Mouse (Mus musculus) brain, adult 10 weeks (tissue): Measurements from ENCODE around the gene Pdcd2l. TPM values are rescaled to one million over a fixed set of nuclear protein-coding genes. Genes with fewer than 3 reads are reported as not detected.

Experiments used
- polyA plus RNA-seq: library from polyadenylated mRNA; stranded (reverse); fragments of 350-450 nt; fragmentation: Illumina TruSeq; extraction: RNeasy Lipid Tissue Mini Kit (QIAGEN cat#74804); gene quantifications from one replicate; pipeline ENCODE4 v1.2.3, GENCODE M21; 2015; ENCODE audit warnings: low read depth, low replicate concordance

Pdcd2l gene
- polyA plus RNA-seq, result 33.6 TPM

DNA sequence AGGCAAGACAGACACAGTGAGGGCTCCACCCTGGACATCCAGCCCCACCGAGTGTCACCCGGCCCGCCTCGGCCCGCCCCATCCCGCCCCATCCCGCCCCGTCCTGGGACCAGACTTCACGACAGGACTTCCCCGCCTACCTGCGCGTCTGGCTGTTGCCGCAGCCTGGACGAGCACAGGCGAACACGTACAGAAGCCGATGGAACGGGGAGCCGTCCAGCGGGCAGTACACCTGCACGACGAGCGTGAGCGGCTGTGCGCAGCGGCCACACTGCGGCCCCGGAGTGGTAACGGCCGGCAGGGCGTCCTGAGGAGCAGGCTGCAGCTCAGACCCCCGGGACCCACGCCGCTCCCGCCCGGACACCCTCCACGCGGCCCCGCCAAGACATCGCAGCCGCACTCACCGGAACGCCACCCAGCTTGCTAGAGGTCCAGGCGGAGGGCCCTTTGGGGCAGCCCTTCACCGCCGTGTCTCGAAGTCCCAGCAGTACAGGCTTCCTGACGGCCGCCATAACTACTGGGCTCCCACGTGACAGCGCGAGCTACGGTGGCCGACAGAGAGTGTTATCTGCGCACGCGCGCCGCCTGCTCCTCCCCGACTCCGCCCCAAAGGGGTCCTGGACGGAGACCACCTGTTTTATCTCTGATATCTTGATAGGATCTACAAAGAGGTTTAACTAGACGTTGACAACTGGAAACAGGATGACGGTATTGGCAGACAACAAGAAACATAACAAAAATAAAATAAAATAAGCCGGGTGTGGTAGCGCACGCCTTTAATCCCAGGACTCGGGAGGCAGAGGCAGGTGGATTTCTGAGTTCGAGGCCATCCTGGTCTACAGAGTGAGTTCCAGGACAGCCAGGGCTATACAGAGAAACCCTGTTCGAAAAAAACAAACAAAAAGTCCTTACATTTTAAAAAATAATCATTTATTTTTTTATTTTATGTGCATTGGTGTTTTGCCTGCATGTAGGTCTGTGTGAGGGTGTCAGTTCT, at the start of gene Pdcd2l:
Gene Pdcd2l, minus strand, starts transcription at position 530 of the 997 bp plus-strand sequence.

DNA sequence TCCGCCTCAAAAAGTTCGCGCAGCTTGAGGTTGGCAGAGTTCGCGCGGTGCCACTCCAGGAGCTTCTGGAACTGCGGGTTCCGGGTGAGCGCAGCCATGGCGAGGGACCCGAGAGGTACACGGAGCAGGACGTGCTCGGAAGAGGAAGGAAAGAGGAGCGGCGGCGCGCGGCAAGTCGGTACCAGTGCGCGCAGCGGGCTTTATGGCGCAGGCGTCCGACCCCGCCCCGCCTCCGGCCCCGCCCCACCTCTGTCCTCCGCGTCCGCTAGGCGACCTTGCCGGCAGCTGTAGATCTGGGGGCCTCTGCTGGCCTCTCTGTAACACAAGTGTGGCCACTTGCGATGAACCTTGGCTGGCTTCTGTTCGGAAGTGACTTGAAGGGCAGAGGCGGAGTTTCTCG, 33.7 kb upstream of the Pdcd2l start, which contains the start of gene Gpi1:
Gene Gpi1, minus strand, starts transcription at position 221 of the 400 bp plus-strand sequence.

GRCm38 (mm10) chr7:34169454-34169853, 27.0 kb downstream of the Pdcd2l start, which contains the start of gene Uba2:
TSS of gene Uba2 (minus strand) at chr7:34169599.

Other genes with a start within 250 kb of the Pdcd2l start
- not detected for gene Scgb2b27, start 182.7 kb downstream of the Pdcd2l start, polyA plus RNA-seq
- gene Scgb1b27, start 175.2 kb downstream of the Pdcd2l start, polyA plus RNA-seq, result not detected
- gene Scgb1b30, start 101.2 kb downstream of the Pdcd2l start, polyA plus RNA-seq, result not detected
- gene Wtip, start 63.4 kb downstream of the Pdcd2l start, polyA plus RNA-seq, result 9.7 TPM
- gene Uba2, start 27.1 kb downstream of the Pdcd2l start, polyA plus RNA-seq, result 122 TPM
- 641 TPM for gene Gpi1, start 33.7 kb upstream of the Pdcd2l start, polyA plus RNA-seq
- not detected for gene Gm6096, start 54.4 kb upstream of the Pdcd2l start, polyA plus RNA-seq
- gene 4931406P16Rik, start 116.9 kb upstream of the Pdcd2l start, polyA plus RNA-seq, result 25.7 TPM
- 64.7 TPM for gene Lsm14a, start 196.7 kb upstream of the Pdcd2l start, polyA plus RNA-seq